Mouse (Mus musculus): ENCODE results near the gene Echdc2. TPM values are rescaled to one million over a fixed set of nuclear protein-coding genes. Genes with fewer than 3 reads are reported as not detected.
"Not testable (repeated sequence)": the region's sequence is repeated elsewhere in the genome, so short reads cannot be mapped to it uniquely, and the experiment has no call there.

Echdc2 gene
- polyA plus RNA-seq, 1 experiment from 2014 or later: 14.2 TPM

- Histone ChIP-seq H3K27ac (ENCODE audit: low read depth, low read length) (no peak overlapping the region), H3K36me3 (ENCODE audit: control insufficient read depth, insufficient read depth, low read length) (no peaks in the 10 kb centered on the region), H3K4me1 (ENCODE audit: control insufficient read depth, insufficient read depth, low read depth, low read length) (no peaks in the 10 kb centered on the region), H3K9me3 (ENCODE audit: control insufficient read depth, low read length) (no peaks in the 10 kb centered on the region), H3K27me3 (replicated peaks; ENCODE audit: control insufficient read depth, insufficient read depth, low read length) (no peaks in the 10 kb centered on the region), H3K9ac (ENCODE audit: low read depth, low read length) (no peak overlapping the region), H3K4me3 (ENCODE audit: low read length) (no peak overlapping the region), H3K4me2 (ENCODE audit: low read length) (no peak overlapping the region)
- 90% methylated on average over 5 of the region's 5 CpGs for WGBS
- ATAC-seq: no peak
Observed at GRCm38 (mm10) chr4:108136938-108137337, 28.3 kb upstream of the Echdc2 start.

- not testable (repeated sequence) for H3K27me3 ChIP-seq (replicated peaks; ENCODE audit: control insufficient read depth, insufficient read depth, low read length); H3K4me1 ChIP-seq (ENCODE audit: control insufficient read depth, insufficient read depth, low read depth, low read length); H3K9me3 ChIP-seq (ENCODE audit: control insufficient read depth, low read length); H3K36me3 ChIP-seq (ENCODE audit: control insufficient read depth, insufficient read depth, low read length); H3K9ac ChIP-seq (ENCODE audit: low read depth, low read length); ATAC-seq; H3K27ac ChIP-seq (ENCODE audit: low read depth, low read length); H3K4me2 ChIP-seq (ENCODE audit: low read length); H3K4me3 ChIP-seq (ENCODE audit: low read length)
- 97% methylated on average over 2 of the region's 2 CpGs for WGBS
Observed at GRCm38 (mm10) chr4:108143178-108143577, 22.1 kb upstream of the Echdc2 start.

GRCm38 (mm10) chr4:108143778-108144177 is 21.5 kb upstream of the Echdc2 start:
- Histone ChIP-seq H3K27me3 (replicated peaks; ENCODE audit: control insufficient read depth, insufficient read depth, low read length) (no peaks in the 10 kb centered on the region), H3K9ac (ENCODE audit: low read depth, low read length) (no peak overlapping the region), H3K27ac (ENCODE audit: low read depth, low read length) (no peak overlapping the region), H3K4me1 (ENCODE audit: control insufficient read depth, insufficient read depth, low read depth, low read length) (no peaks in the 10 kb centered on the region), H3K9me3 (ENCODE audit: control insufficient read depth, low read length) (no peaks in the 10 kb centered on the region), H3K36me3 (ENCODE audit: control insufficient read depth, insufficient read depth, low read length) (no peaks in the 10 kb centered on the region), H3K4me2 (ENCODE audit: low read length) (no peak overlapping the region), H3K4me3 (ENCODE audit: low read length) (no peak overlapping the region)
- ATAC-seq: no peak

GRCm38 (mm10) chr4:108144880-108145279 is 20.4 kb upstream of the Echdc2 start, which contains the start of gene Scp2:
Scp2 (minus strand) TSS chr4:108144998.
- Histone ChIP-seq H3K27me3 (replicated peaks; ENCODE audit: control insufficient read depth, insufficient read depth, low read length) (no peaks in the 10 kb centered on the region), H3K4me2 (ENCODE audit: low read length) (no peak within 1 kb of the TSS), H3K4me3 (ENCODE audit: low read length) (no peak within 1 kb of the TSS), H3K27ac (ENCODE audit: low read depth, low read length) (no peak within 1 kb of the TSS), H3K9me3 (ENCODE audit: control insufficient read depth, low read length) (no peaks in the 10 kb centered on the region), H3K4me1 (ENCODE audit: control insufficient read depth, insufficient read depth, low read depth, low read length) (no peaks in the 10 kb centered on the region), H3K36me3 (ENCODE audit: control insufficient read depth, insufficient read depth, low read length) (no peaks in the 10 kb centered on the region), H3K9ac (ENCODE audit: low read depth, low read length) (no peak within 1 kb of the TSS)
- WGBS: 98% methylated on average over 1 of the region's 1 CpGs
- no peak for ATAC-seq

- ATAC-seq; H3K9me3 ChIP-seq (ENCODE audit: control insufficient read depth, low read length); H3K4me1 ChIP-seq (ENCODE audit: control insufficient read depth, insufficient read depth, low read depth, low read length); H3K27ac ChIP-seq (ENCODE audit: low read depth, low read length); H3K4me2 ChIP-seq (ENCODE audit: low read length); H3K4me3 ChIP-seq (ENCODE audit: low read length); H3K9ac ChIP-seq (ENCODE audit: low read depth, low read length); H3K36me3 ChIP-seq (ENCODE audit: control insufficient read depth, insufficient read depth, low read length); H3K27me3 ChIP-seq (replicated peaks; ENCODE audit: control insufficient read depth, insufficient read depth, low read length): not testable (repeated sequence)
- 43% methylated on average over 3 of the region's 3 CpGs for WGBS
Observed at GRCm38 (mm10) chr4:108145554-108145953, 19.7 kb upstream of the Echdc2 start.

GRCm38 (mm10) chr4:108155141-108155540 is 10.1 kb upstream of the Echdc2 start:
- H3K4me1 ChIP-seq (ENCODE audit: control insufficient read depth, insufficient read depth, low read depth, low read length); H3K4me2 ChIP-seq (ENCODE audit: low read length); H3K9me3 ChIP-seq (ENCODE audit: control insufficient read depth, low read length); H3K4me3 ChIP-seq (ENCODE audit: low read length); H3K27ac ChIP-seq (ENCODE audit: low read depth, low read length); ATAC-seq; H3K27me3 ChIP-seq (replicated peaks; ENCODE audit: control insufficient read depth, insufficient read depth, low read length); H3K9ac ChIP-seq (ENCODE audit: low read depth, low read length); H3K36me3 ChIP-seq (ENCODE audit: control insufficient read depth, insufficient read depth, low read length): not testable (repeated sequence)
- WGBS: 87% methylated on average over 1 of the region's 1 CpGs

GRCm38 (mm10) chr4:108161936-108162335 is 3.3 kb upstream of the Echdc2 start:
- Histone ChIP-seq H3K27ac (ENCODE audit: low read depth, low read length) (no peak overlapping the region), H3K9me3 (ENCODE audit: control insufficient read depth, low read length) (peaks cover 2% of the 10 kb centered on the region; the same call in 1 of the 2 replicates), H3K4me3 (ENCODE audit: low read length) (no peak overlapping the region), H3K4me1 (ENCODE audit: control insufficient read depth, insufficient read depth, low read depth, low read length) (peaks cover 3% of the 10 kb centered on the region; the same call in 1 of the 2 replicates), H3K9ac (ENCODE audit: low read depth, low read length) (no peak overlapping the region), H3K27me3 (replicated peaks; ENCODE audit: control insufficient read depth, insufficient read depth, low read length) (no peaks in the 10 kb centered on the region; the same call in 1 of the 2 replicates), H3K4me2 (ENCODE audit: low read length) (no peak overlapping the region), H3K36me3 (ENCODE audit: control insufficient read depth, insufficient read depth, low read length) (no peaks in the 10 kb centered on the region)
- 93% methylated on average over 8 of the region's 8 CpGs for WGBS
- ATAC-seq: no peak

GRCm38 (mm10) chr4:108163291-108163690 is 1.9 kb upstream of the Echdc2 start:
- WGBS: 92% methylated on average over 3 of the region's 3 CpGs

GRCm38 (mm10) chr4:108166874-108167273 is 1.6 kb downstream of the Echdc2 start:
- Histone ChIP-seq H3K9ac (ENCODE audit: low read depth, low read length) (no peak overlapping the region), H3K4me1 (ENCODE audit: control insufficient read depth, insufficient read depth, low read depth, low read length) (peaks cover 3% of the 10 kb centered on the region; the same call in 1 of the 2 replicates), H3K4me2 (ENCODE audit: low read length) (no peak overlapping the region), H3K4me3 (ENCODE audit: low read length) (no peak overlapping the region), H3K9me3 (ENCODE audit: control insufficient read depth, low read length) (no peaks in the 10 kb centered on the region), H3K27ac (ENCODE audit: low read depth, low read length) (no peak overlapping the region), H3K27me3 (replicated peaks; ENCODE audit: control insufficient read depth, insufficient read depth, low read length) (no peaks in the 10 kb centered on the region; the same call in 1 of the 2 replicates), H3K36me3 (ENCODE audit: control insufficient read depth, insufficient read depth, low read length) (no peaks in the 10 kb centered on the region)
- WGBS: 91% methylated on average over 4 of the region's 4 CpGs
- ATAC-seq: no peak

More at GRCm38 (mm10) chr4:108163291-108163690, 1.9 kb upstream of the Echdc2 start:
- no peak for ATAC-seq
- Histone ChIP-seq H3K4me3 (ENCODE audit: low read length) (no peak overlapping the region), H3K9ac (ENCODE audit: low read depth, low read length) (no peak overlapping the region), H3K4me1 (ENCODE audit: control insufficient read depth, insufficient read depth, low read depth, low read length) (peaks cover 3% of the 10 kb centered on the region; the same call in 1 of the 2 replicates), H3K27ac (ENCODE audit: low read depth, low read length) (no peak overlapping the region), H3K27me3 (replicated peaks; ENCODE audit: control insufficient read depth, insufficient read depth, low read length) (no peaks in the 10 kb centered on the region; the same call in 1 of the 2 replicates), H3K36me3 (ENCODE audit: control insufficient read depth, insufficient read depth, low read length) (no peaks in the 10 kb centered on the region), H3K9me3 (ENCODE audit: control insufficient read depth, low read length) (no peaks in the 10 kb centered on the region), H3K4me2 (ENCODE audit: low read length) (no peak overlapping the region)

- H3K36me3 ChIP-seq (ENCODE audit: control insufficient read depth, insufficient read depth, low read length): no peaks in the 10 kb centered on the region
- no peak overlapping the region for H3K4me2 ChIP-seq (ENCODE audit: low read length)
- H3K9ac ChIP-seq (ENCODE audit: low read depth, low read length): no peak overlapping the region
- no peaks in the 10 kb centered on the region for H3K9me3 ChIP-seq (ENCODE audit: control insufficient read depth, low read length)
- 77% methylated on average over 6 of the region's 6 CpGs for whole genome bisulfite sequencing
- no peaks in the 10 kb centered on the region; the same call in 1 of the 2 replicates for H3K27me3 ChIP-seq (replicated peaks; ENCODE audit: control insufficient read depth, insufficient read depth, low read length)
- no peak overlapping the region for H3K27ac ChIP-seq (ENCODE audit: low read depth, low read length)
- H3K4me1 ChIP-seq (ENCODE audit: control insufficient read depth, insufficient read depth, low read depth, low read length): peaks cover 3% of the 10 kb centered on the region; the same call in 1 of the 2 replicates
- ATAC-seq: no peak
- H3K4me3 ChIP-seq (ENCODE audit: low read length): no peak overlapping the region
Observed at GRCm38 (mm10) chr4:108168056-108168455, 2.8 kb downstream of the Echdc2 start.
